Mouse (Mus musculus) heart, postnatal 0 days (tissue): ENCODE data around the gene Pnpla6. TPM values are rescaled to one million over a fixed set of nuclear protein-coding genes. Genes with fewer than 3 reads are reported as not detected.

Experiments used
- ATAC-seq: fragments of 200-750 bp; cut with Nextera tagmentation; 2 replicates; pipeline ENCODE4 v1.8.0; 2017; ENCODE audit warnings: low read depth, moderate number of reproducible peaks, moderate library complexity; ENCODE audit not compliant: insufficient read depth
- DNase-seq: peaks from one replicate; pipeline ENCODE4 v3.0.0-alpha.2; 2016; ENCODE audit warnings: low spot score
- H3K27ac ChIP-seq: fragments of 300-500 bp; sonication (generic); 2 replicates; pipeline ENCODE4 v1.5.1; 2014; ENCODE audit warnings: low read depth, mild to moderate bottlenecking
- H3K27me3 ChIP-seq: fragments of 300-500 bp; sonication (generic); 2 replicates; pipeline ENCODE4 v1.6.1; 2014; ENCODE audit warnings: low read length, mixed read lengths; ENCODE audit not compliant: control insufficient read depth, insufficient read depth
- H3K36me3 ChIP-seq: fragments of 300-500 bp; sonication (generic); replicated peaks from 2 replicates; pipeline ENCODE4 v1.6.1; 2014; ENCODE audit warnings: low read length, mixed read lengths; ENCODE audit not compliant: control insufficient read depth, insufficient read depth
- H3K4me1 ChIP-seq: fragments of 300-500 bp; sonication (generic); 2 replicates; pipeline ENCODE4 v1.6.1; 2014; ENCODE audit warnings: antibody characterized with exemption; ENCODE audit not compliant: control insufficient read depth, insufficient read depth
- H3K4me2 ChIP-seq: fragments of 300-500 bp; sonication (generic); 2 replicates; pipeline ENCODE4 v1.6.1; 2014; ENCODE audit warnings: low read depth, mild to moderate bottlenecking, low read length, moderate library complexity
- H3K4me3 ChIP-seq: fragments of 300-500 bp; sonication (generic); 2 replicates; pipeline ENCODE4 v1.5.1; 2014; ENCODE audit warnings: low read depth, low read length
- H3K9ac ChIP-seq: fragments of 300-500 bp; sonication (generic); replicated peaks from 2 replicates; pipeline ENCODE4 v1.6.1; 2014; ENCODE audit warnings: low read depth, low read length, mixed read lengths
- H3K9me3 ChIP-seq: fragments of 300-500 bp; sonication (generic); replicated peaks from 2 replicates; pipeline ENCODE4 v1.6.1; 2016; ENCODE audit warnings: low read length; ENCODE audit not compliant: control insufficient read depth
- CTCF ChIP-seq: IDR thresholded peaks from 2 replicates; pipeline ENCODE4 v1.5.1; 2016; ENCODE audit warnings: antibody characterized with exemption, control low read depth, low read depth
- EP300 ChIP-seq: IDR thresholded peaks from 2 replicates; pipeline ENCODE4 v1.6.1; 2016; ENCODE audit warnings: antibody characterized with exemption, low read depth
- WGBS: fragments of 180-500 bp; shearing (Covaris S2); extraction: QIAGEN DNeasy Blood & Tissue Kit; methylation state at CpG from one replicate; pipeline ENCODE4 v1.1.7; 2014; 5-methylcytosine and 5-hydroxymethylcytosine counted together
- polyA plus RNA-seq: library from polyadenylated mRNA; unstranded; fragments of >200 nt; fragmentation: Nextera tagmentation; extraction: Ambion mirVana; gene quantifications from 2 replicates; pipeline ENCODE4 v1.2.1, GENCODE M21; 2015
- total RNA-seq: library from RNA; depleted of rRNA; stranded (reverse); fragments of >200 nt; gene quantifications from 2 replicates; pipeline ENCODE4 v1.2.3, GENCODE M21; 2014; ENCODE audit warnings: low replicate concordance

The Pnpla6 gene
- total and polyA plus RNA-seq, 2 experiments from 2014 or later, result 8.4 to 41.7 TPM

- DNase-seq (no peak), ATAC-seq (no peak)
- H3K9me3 ChIP-seq, result no peaks in the 10 kb centered on the region
- 0 out of 2 replicates have a peak overlapping the region, but pooled peaks have one; percentile 68 for H3K27ac ChIP-seq
- peak overlapping the region; percentile 71 for H3K4me3 ChIP-seq
- H3K36me3 ChIP-seq, result peaks cover 24% of the 10 kb centered on the region
- peak overlapping the region; percentile 49 for H3K9ac ChIP-seq
- TF ChIP-seq EP300 (no peak), CTCF (no peak)
- H3K27me3 ChIP-seq, result no peaks in the 10 kb centered on the region
- H3K4me1 ChIP-seq, result peaks cover 5% of the 10 kb centered on the region; the same call in 1 of the 2 replicates
- H3K4me2 ChIP-seq, result peak overlapping the region; percentile 97
- 32% methylated on average over 13 of the region's 13 CpGs for WGBS
Observed at GRCm38 (mm10) chr8:3514681-3515247, 420 bp upstream of the Pnpla6 start.

- WGBS, result under 1% methylated on average over 25 of the region's 25 CpGs
- peak; percentile 30 for DNase-seq
- Histone ChIP-seq H3K4me3 (peak overlapping the region; percentile 71), H3K9ac (peak overlapping the region; percentile 49), H3K4me1 (peaks cover 5% of the 10 kb centered on the region; the same call in 1 of the 2 replicates), H3K4me2 (peak overlapping the region; percentile 97), H3K27ac (peak overlapping the region; percentile 68), H3K36me3 (peaks cover 15% of the 10 kb centered on the region), H3K9me3 (no peaks in the 10 kb centered on the region), H3K27me3 (no peaks in the 10 kb centered on the region)
- TF ChIP-seq EP300, result no peak
- no peak for TF ChIP-seq CTCF
- peak; percentile 45 for ATAC-seq
Observed at GRCm38 (mm10) chr8:3515771-3516417, 710 bp downstream of the Pnpla6 start.

DNA sequence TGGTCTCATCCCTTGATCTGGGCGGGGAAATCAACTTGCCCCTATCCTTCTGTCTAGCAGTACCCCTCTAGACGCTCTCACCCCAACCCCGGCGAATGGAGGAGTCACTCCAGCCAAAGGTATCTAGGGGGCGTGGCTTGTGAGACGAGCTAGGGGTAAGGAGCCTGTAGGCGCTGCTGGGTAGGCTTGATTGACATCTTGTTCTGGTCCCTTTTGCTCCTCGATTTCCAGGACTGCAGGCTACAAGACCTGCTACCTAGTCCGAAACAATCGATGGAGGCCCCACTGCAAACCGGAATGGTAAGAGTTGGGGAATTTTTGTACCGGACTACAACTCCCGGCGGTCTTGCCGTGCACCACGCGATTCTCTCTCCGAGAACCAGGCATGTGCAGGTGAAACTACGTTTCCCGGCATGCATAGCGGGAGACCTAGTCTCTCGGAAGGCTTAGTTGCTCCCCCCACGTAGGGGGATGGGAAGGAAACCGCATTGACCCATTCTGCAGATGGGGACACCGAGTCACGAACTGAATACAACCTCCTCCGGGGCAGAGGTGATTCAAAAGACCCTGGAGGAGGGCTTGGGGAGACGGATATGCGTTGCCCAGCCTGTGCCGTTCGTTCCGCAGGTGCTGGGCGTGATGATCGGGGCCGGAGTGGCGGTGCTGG, 1.4 kb downstream of the Pnpla6 start:
- peak overlapping the region; percentile 71 for H3K4me3 ChIP-seq
- peaks cover 5% of the 10 kb centered on the region; the same call in 1 of the 2 replicates for H3K4me1 ChIP-seq
- peak overlapping the region; percentile 71 for H3K27ac ChIP-seq
- no peak for TF ChIP-seq CTCF
- TF ChIP-seq EP300, result no peak
- peaks cover 16% of the 10 kb centered on the region for H3K36me3 ChIP-seq
- no peaks in the 10 kb centered on the region for H3K9me3 ChIP-seq
- DNase-seq (peak; percentile 87), ATAC-seq (peak; percentile 82)
- WGBS, result 1% methylated on average over 36 of the region's 36 CpGs
- peak overlapping the region; percentile 97 for H3K4me2 ChIP-seq
- no peaks in the 10 kb centered on the region for H3K27me3 ChIP-seq
- H3K9ac ChIP-seq, result peak overlapping the region; percentile 49

DNA sequence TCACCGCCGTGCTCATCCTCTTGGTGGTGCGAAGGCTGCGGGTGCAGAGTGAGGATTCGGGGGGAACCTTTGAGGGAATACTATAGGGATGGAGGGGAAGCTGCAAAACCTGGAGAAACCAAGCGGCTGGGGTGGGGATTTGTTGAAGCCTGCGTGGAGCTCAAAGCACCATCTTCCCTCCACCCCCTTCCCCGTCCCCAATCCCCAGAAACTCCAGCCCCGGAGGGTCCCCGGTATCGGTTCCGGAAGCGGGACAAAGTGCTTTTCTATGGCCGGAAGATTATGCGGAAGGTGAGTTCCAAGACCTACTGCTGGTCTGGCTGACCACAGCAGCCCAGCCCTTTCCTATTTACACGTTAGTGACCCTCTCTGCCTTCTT, 1.9 kb downstream of the Pnpla6 start:
- no peaks in the 10 kb centered on the region for H3K9me3 ChIP-seq
- 6% methylated on average over 16 of the region's 16 CpGs for WGBS
- no peaks in the 10 kb centered on the region for H3K27me3 ChIP-seq
- peaks cover 18% of the 10 kb centered on the region for H3K36me3 ChIP-seq
- DNase-seq, result no peak
- peak; percentile 10; the same call in 1 of the 2 replicates for ATAC-seq
- TF ChIP-seq CTCF, result no peak
- TF ChIP-seq EP300, result no peak
- peaks cover 5% of the 10 kb centered on the region; the same call in 1 of the 2 replicates for H3K4me1 ChIP-seq
- H3K4me2 ChIP-seq, result peak overlapping the region; percentile 97
- peak overlapping the region; percentile 49 for H3K9ac ChIP-seq
- H3K27ac ChIP-seq, result peak overlapping the region; percentile 71
- H3K4me3 ChIP-seq, result peak overlapping the region; percentile 71

- H3K4me3 ChIP-seq, result no peak overlapping the region
Observed at GRCm38 (mm10) chr8:3522007-3522697, 7.0 kb downstream of the Pnpla6 start.

More at GRCm38 (mm10) chr8:3522007-3522697, 7.0 kb downstream of the Pnpla6 start:
- Histone ChIP-seq H3K9me3 (no peaks in the 10 kb centered on the region), H3K9ac (no peak overlapping the region), H3K4me1 (peaks cover under 1% of the 10 kb centered on the region; the same call in 1 of the 2 replicates), H3K27me3 (no peaks in the 10 kb centered on the region), H3K36me3 (peaks cover 39% of the 10 kb centered on the region), H3K4me2 (no peak overlapping the region), H3K27ac (no peak overlapping the region)
- DNase-seq (no peak), ATAC-seq (no peak)
- TF ChIP-seq CTCF (no peak), EP300 (no peak)
- 84% methylated on average over 13 of the region's 13 CpGs for WGBS
